Mouse (Mus musculus): ENCODE results near the gene Oxsr1. TPM values are rescaled to one million over a fixed set of nuclear protein-coding genes. Genes with fewer than 3 reads are reported as not detected.

The Oxsr1 gene
- total RNA-seq, 2 experiments from 2014 or later, result 24.8 to 31.6 TPM

- DNase-seq (ENCODE audit: extremely low spot score in 1 of 2, low spot score in 1 of 2), result no peak
Observed at GRCm38 (mm10) chr9:119339106-119339505, 16.9 kb upstream of the Oxsr1 start.

- no peak for DNase-seq (ENCODE audit: extremely low spot score in 1 of 2, low spot score in 1 of 2)
Observed at GRCm38 (mm10) chr9:119338350-119338749, 16.1 kb upstream of the Oxsr1 start.

- no peak for DNase-seq (ENCODE audit: extremely low spot score in 1 of 2, low spot score in 1 of 2)
Observed at GRCm38 (mm10) chr9:119337842-119338241, 15.6 kb upstream of the Oxsr1 start.

GRCm38 (mm10) chr9:119335571-119335970 is 13.3 kb upstream of the Oxsr1 start:
- no peak for DNase-seq (ENCODE audit: extremely low spot score in 1 of 2, low spot score in 1 of 2)

GRCm38 (mm10) chr9:119334834-119335233 is 12.6 kb upstream of the Oxsr1 start:
- no peak for DNase-seq (ENCODE audit: extremely low spot score in 1 of 2, low spot score in 1 of 2)

- DNase-seq (ENCODE audit: extremely low spot score in 1 of 2, low spot score in 1 of 2), result no peak
Observed at GRCm38 (mm10) chr9:119334324-119334723, 12.1 kb upstream of the Oxsr1 start.

- DNase-seq (ENCODE audit: extremely low spot score in 1 of 2, low spot score in 1 of 2), result no peak
Observed at GRCm38 (mm10) chr9:119330186-119330963, 8.1 kb upstream of the Oxsr1 start.

- no peak for DNase-seq (ENCODE audit: extremely low spot score in 1 of 2, low spot score in 1 of 2)
Observed at GRCm38 (mm10) chr9:119328488-119328887, 6.3 kb upstream of the Oxsr1 start.

- DNase-seq (ENCODE audit: extremely low spot score in 1 of 2, low spot score in 1 of 2), result no peak
Observed at GRCm38 (mm10) chr9:119324130-119324529, 1.9 kb upstream of the Oxsr1 start.

GRCm38 (mm10) chr9:119323260-119323645 is 1.0 kb upstream of the Oxsr1 start:
- no peak for DNase-seq (ENCODE audit: extremely low spot score in 1 of 2, low spot score in 1 of 2)

- DNase-seq (ENCODE audit: extremely low spot score in 1 of 2, low spot score in 1 of 2), result no peak
Observed at GRCm38 (mm10) chr9:119321392-119322229, 616 bp downstream of the Oxsr1 start.

- no peak for DNase-seq (ENCODE audit: extremely low spot score in 1 of 2, low spot score in 1 of 2)
Observed at GRCm38 (mm10) chr9:119320946-119321345, 1.3 kb downstream of the Oxsr1 start.

- no peak for DNase-seq (ENCODE audit: extremely low spot score in 1 of 2, low spot score in 1 of 2)
Observed at GRCm38 (mm10) chr9:119320446-119320845, 1.8 kb downstream of the Oxsr1 start.

GRCm38 (mm10) chr9:119318891-119319290 is 3.3 kb downstream of the Oxsr1 start:
- DNase-seq (ENCODE audit: extremely low spot score in 1 of 2, low spot score in 1 of 2), result no peak

- no peak for DNase-seq (ENCODE audit: extremely low spot score in 1 of 2, low spot score in 1 of 2)
Observed at GRCm38 (mm10) chr9:119313096-119313495, 9.1 kb downstream of the Oxsr1 start.

- DNase-seq (ENCODE audit: extremely low spot score in 1 of 2, low spot score in 1 of 2), result no peak
Observed at GRCm38 (mm10) chr9:119309067-119309466, 13.2 kb downstream of the Oxsr1 start.

- no peak for DNase-seq (ENCODE audit: extremely low spot score in 1 of 2, low spot score in 1 of 2)
Observed at GRCm38 (mm10) chr9:119305863-119306262, 16.4 kb downstream of the Oxsr1 start.

- no peak for DNase-seq (ENCODE audit: extremely low spot score in 1 of 2, low spot score in 1 of 2)
Observed at GRCm38 (mm10) chr9:119298563-119298962, 23.7 kb downstream of the Oxsr1 start.

GRCm38 (mm10) chr9:119297696-119298095 is 24.5 kb downstream of the Oxsr1 start:
- no peak for DNase-seq (ENCODE audit: extremely low spot score in 1 of 2, low spot score in 1 of 2)

GRCm38 (mm10) chr9:119290791-119291190 is 31.4 kb downstream of the Oxsr1 start:
- no peak for DNase-seq (ENCODE audit: extremely low spot score in 1 of 2, low spot score in 1 of 2)

- DNase-seq (ENCODE audit: extremely low spot score in 1 of 2, low spot score in 1 of 2), result no peak
Observed at GRCm38 (mm10) chr9:119280894-119281682, 41.1 kb downstream of the Oxsr1 start.

Data from layer of hippocampus, postnatal 25 days (tissue).